Mouse (Mus musculus): ENCODE data around the gene Pip5k1b. TPM values are rescaled to one million over a fixed set of nuclear protein-coding genes. Genes with fewer than 3 reads are reported as not detected.

Pip5k1b gene
- polyA plus RNA-seq, 1 experiment from 2014 or later = 2.1 TPM

- H3K4me2 ChIP-seq = peak overlapping the region; percentile 42
- H3K4me3 ChIP-seq = peak overlapping the region; percentile 7; the same call in 1 of the 2 replicates
- no peak for ATAC-seq (ENCODE audit: low FRiP score, low read depth)
- H3K27me3 ChIP-seq = no peaks in the 10 kb centered on the region
- H3K27ac ChIP-seq (replicated peaks) = no peak overlapping the region
- H3K9me3 ChIP-seq = no peaks in the 10 kb centered on the region
- WGBS = 25% methylated on average over 13 of the region's 13 CpGs
- peaks cover 17% of the 10 kb centered on the region for H3K4me1 ChIP-seq (replicated peaks)
- H3K36me3 ChIP-seq = no peaks in the 10 kb centered on the region
- H3K9ac ChIP-seq = 0 out of 2 replicates have a peak overlapping the region, but pooled peaks have one; percentile 9
Observed at GRCm38 (mm10) chr19:24453379-24453778, 102.3 kb downstream of the Pip5k1b start.

DNA sequence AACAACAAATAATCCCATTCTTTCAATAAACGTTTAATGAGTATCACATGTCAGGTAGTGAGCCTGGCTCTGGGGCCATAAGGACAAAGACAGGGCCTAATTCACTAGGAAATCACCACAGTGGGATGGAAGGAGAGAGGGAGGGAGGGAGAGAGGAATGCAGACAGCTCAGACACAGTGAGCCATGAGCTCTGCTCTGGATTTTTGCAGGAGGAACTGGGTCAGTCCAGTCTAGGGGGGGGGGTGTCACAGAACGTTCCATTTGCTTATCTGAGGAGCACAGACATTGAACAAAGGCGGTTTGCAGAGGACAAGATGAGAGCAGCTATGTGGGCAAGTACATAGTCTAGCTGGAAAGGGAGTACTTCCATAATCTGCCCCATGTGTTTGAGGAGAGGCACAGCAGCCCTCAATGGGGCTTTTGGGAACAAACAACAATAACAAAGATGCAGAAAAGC is 103.2 kb downstream of the Pip5k1b start:
- 0 out of 2 replicates have a peak, but pooled peaks have one; percentile 37 for ATAC-seq (ENCODE audit: low FRiP score, low read depth)
- H3K9ac ChIP-seq = no peak overlapping the region
- WGBS = 18% methylated on average over 3 of the region's 3 CpGs
- no peak overlapping the region for H3K4me2 ChIP-seq
- no peaks in the 10 kb centered on the region for H3K27me3 ChIP-seq
- H3K9me3 ChIP-seq = no peaks in the 10 kb centered on the region
- peak overlapping the region; percentile 23; the same call in 1 of the 2 replicates for H3K27ac ChIP-seq (replicated peaks)
- H3K36me3 ChIP-seq = no peaks in the 10 kb centered on the region
- H3K4me1 ChIP-seq (replicated peaks) = peaks cover 17% of the 10 kb centered on the region
- no peak overlapping the region for H3K4me3 ChIP-seq

- no peak overlapping the region for H3K4me2 ChIP-seq
- H3K36me3 ChIP-seq = no peaks in the 10 kb centered on the region
- ATAC-seq (ENCODE audit: low FRiP score, low read depth) = no peak
- H3K9ac ChIP-seq = no peak overlapping the region
- no peak overlapping the region for H3K4me3 ChIP-seq
- H3K9me3 ChIP-seq = no peaks in the 10 kb centered on the region
- WGBS = 87% methylated on average over 3 of the region's 3 CpGs
- H3K4me1 ChIP-seq (replicated peaks) = peaks cover 17% of the 10 kb centered on the region
- no peaks in the 10 kb centered on the region for H3K27me3 ChIP-seq
- H3K27ac ChIP-seq (replicated peaks) = no peak overlapping the region
Observed at GRCm38 (mm10) chr19:24451626-24452025, 104.0 kb downstream of the Pip5k1b start.

GRCm38 (mm10) chr19:24450740-24451139 is 104.9 kb downstream of the Pip5k1b start:
- 93% methylated on average over 8 of the region's 8 CpGs for WGBS
- ATAC-seq (ENCODE audit: low FRiP score, low read depth) = no peak

DNA sequence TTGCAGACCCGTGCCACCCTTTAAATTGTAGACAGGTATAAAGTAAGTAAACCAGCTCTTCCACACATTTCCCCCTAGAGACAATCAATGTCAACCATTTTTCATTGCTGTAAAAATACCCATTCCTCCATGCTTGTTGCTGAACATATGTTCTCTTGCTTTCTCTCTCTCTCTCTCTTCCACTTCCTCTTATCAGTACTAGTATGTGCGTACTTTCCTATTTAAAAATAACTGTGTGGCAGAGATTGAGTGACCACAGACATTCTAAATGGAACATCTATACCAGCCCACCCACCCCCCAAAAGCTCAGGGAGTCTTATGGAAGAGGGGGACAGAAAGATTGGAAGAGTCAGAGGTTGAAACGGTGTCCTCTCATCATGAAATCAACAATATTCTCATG is 111.3 kb downstream of the Pip5k1b start:
- Histone ChIP-seq H3K36me3 (no peaks in the 10 kb centered on the region), H3K9ac (no peak overlapping the region), H3K4me1 (replicated peaks) (no peaks in the 10 kb centered on the region), H3K27me3 (no peaks in the 10 kb centered on the region), H3K4me2 (no peak overlapping the region), H3K9me3 (no peaks in the 10 kb centered on the region), H3K27ac (replicated peaks) (no peak overlapping the region), H3K4me3 (no peak overlapping the region)
- WGBS = 94% methylated on average over 3 of the region's 3 CpGs
- ATAC-seq (ENCODE audit: low FRiP score, low read depth) = no peak

More at GRCm38 (mm10) chr19:24450740-24451139, 104.9 kb downstream of the Pip5k1b start:
- Histone ChIP-seq H3K27me3 (no peaks in the 10 kb centered on the region), H3K4me1 (replicated peaks) (peaks cover 17% of the 10 kb centered on the region), H3K4me3 (no peak overlapping the region), H3K4me2 (no peak overlapping the region), H3K36me3 (no peaks in the 10 kb centered on the region), H3K27ac (replicated peaks) (no peak overlapping the region), H3K9me3 (no peaks in the 10 kb centered on the region), H3K9ac (no peak overlapping the region)

GRCm38 (mm10) chr19:24439715-24440114 is 116.0 kb downstream of the Pip5k1b start:
- Histone ChIP-seq H3K4me3 (no peak overlapping the region), H3K9me3 (no peaks in the 10 kb centered on the region), H3K4me1 (replicated peaks) (no peaks in the 10 kb centered on the region), H3K27ac (replicated peaks) (no peak overlapping the region), H3K9ac (no peak overlapping the region), H3K4me2 (no peak overlapping the region), H3K36me3 (no peaks in the 10 kb centered on the region), H3K27me3 (no peaks in the 10 kb centered on the region)
- no peak for ATAC-seq (ENCODE audit: low FRiP score, low read depth)
- WGBS = 78% methylated on average over 4 of the region's 4 CpGs

GRCm38 (mm10) chr19:24434291-24434690 is 121.4 kb downstream of the Pip5k1b start:
- H3K4me2 ChIP-seq = no peak overlapping the region
- 84% methylated on average over 6 of the region's 6 CpGs for WGBS
- H3K9me3 ChIP-seq = no peaks in the 10 kb centered on the region
- no peak overlapping the region for H3K27ac ChIP-seq (replicated peaks)
- no peaks in the 10 kb centered on the region for H3K36me3 ChIP-seq
- no peaks in the 10 kb centered on the region for H3K4me1 ChIP-seq (replicated peaks)
- no peak overlapping the region for H3K4me3 ChIP-seq
- H3K27me3 ChIP-seq = no peaks in the 10 kb centered on the region
- no peak overlapping the region for H3K9ac ChIP-seq
- no peak for ATAC-seq (ENCODE audit: low FRiP score, low read depth)

- Histone ChIP-seq H3K4me2 (no peak overlapping the region), H3K9me3 (no peaks in the 10 kb centered on the region), H3K36me3 (no peaks in the 10 kb centered on the region), H3K4me3 (no peak overlapping the region), H3K27me3 (no peaks in the 10 kb centered on the region), H3K9ac (no peak overlapping the region), H3K27ac (replicated peaks) (no peak overlapping the region), H3K4me1 (replicated peaks) (no peaks in the 10 kb centered on the region)
- no peak for ATAC-seq (ENCODE audit: low FRiP score, low read depth)
- WGBS = 85% methylated on average over 5 of the region's 5 CpGs
Observed at GRCm38 (mm10) chr19:24432447-24432846, 123.2 kb downstream of the Pip5k1b start.

GRCm38 (mm10) chr19:24431381-24431780 is 124.3 kb downstream of the Pip5k1b start:
- Histone ChIP-seq H3K4me1 (replicated peaks) (no peaks in the 10 kb centered on the region), H3K4me2 (no peak overlapping the region), H3K9me3 (no peaks in the 10 kb centered on the region), H3K9ac (no peak overlapping the region), H3K27me3 (no peaks in the 10 kb centered on the region), H3K27ac (replicated peaks) (no peak overlapping the region), H3K4me3 (no peak overlapping the region), H3K36me3 (no peaks in the 10 kb centered on the region)
- 96% methylated on average over 2 of the region's 2 CpGs for WGBS
- no peak for ATAC-seq (ENCODE audit: low FRiP score, low read depth)

GRCm38 (mm10) chr19:24428011-24428410 is 127.7 kb downstream of the Pip5k1b start:
- ATAC-seq (ENCODE audit: low FRiP score, low read depth) = no peak
- Histone ChIP-seq H3K9me3 (no peaks in the 10 kb centered on the region), H3K27ac (replicated peaks) (no peak overlapping the region), H3K27me3 (no peaks in the 10 kb centered on the region), H3K4me2 (no peak overlapping the region), H3K4me3 (no peak overlapping the region), H3K4me1 (replicated peaks) (no peaks in the 10 kb centered on the region), H3K9ac (no peak overlapping the region), H3K36me3 (no peaks in the 10 kb centered on the region)
- WGBS = 88% methylated on average over 3 of the region's 3 CpGs

GRCm38 (mm10) chr19:24427258-24427657 is 128.4 kb downstream of the Pip5k1b start:
- WGBS = 85% methylated on average over 4 of the region's 4 CpGs
- Histone ChIP-seq H3K27me3 (no peaks in the 10 kb centered on the region), H3K4me3 (no peak overlapping the region), H3K9ac (no peak overlapping the region), H3K4me1 (replicated peaks) (no peaks in the 10 kb centered on the region), H3K27ac (replicated peaks) (no peak overlapping the region), H3K36me3 (no peaks in the 10 kb centered on the region), H3K4me2 (no peak overlapping the region), H3K9me3 (no peaks in the 10 kb centered on the region)
- ATAC-seq (ENCODE audit: low FRiP score, low read depth) = no peak

DNA sequence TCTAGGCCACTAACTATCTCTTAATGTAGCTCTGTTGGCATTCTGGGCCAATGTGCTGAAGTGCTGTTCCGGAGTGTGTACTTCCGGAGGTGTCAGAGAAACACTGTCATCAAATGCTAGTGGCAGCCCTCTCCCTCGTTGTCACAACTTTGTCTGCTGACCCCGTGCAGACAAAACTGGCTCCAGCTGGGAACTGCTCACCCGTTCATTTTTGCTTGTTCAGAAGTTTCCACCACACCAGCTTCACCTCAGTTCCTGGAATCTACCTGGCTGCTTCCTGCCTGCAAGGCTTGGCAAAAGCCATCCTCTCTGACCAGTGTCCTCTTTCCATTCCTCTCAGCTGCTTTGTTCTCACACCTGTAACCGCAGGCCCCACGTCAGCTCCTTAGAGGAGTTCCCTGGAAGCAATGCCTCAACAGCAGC is 128.9 kb downstream of the Pip5k1b start:
- H3K4me1 ChIP-seq (replicated peaks) = no peaks in the 10 kb centered on the region
- no peaks in the 10 kb centered on the region for H3K9me3 ChIP-seq
- no peak overlapping the region for H3K4me3 ChIP-seq
- no peak overlapping the region for H3K4me2 ChIP-seq
- no peaks in the 10 kb centered on the region for H3K27me3 ChIP-seq
- no peak overlapping the region for H3K27ac ChIP-seq (replicated peaks)
- no peaks in the 10 kb centered on the region for H3K36me3 ChIP-seq
- no peak overlapping the region for H3K9ac ChIP-seq
- ATAC-seq (ENCODE audit: low FRiP score, low read depth) = no peak
- 92% methylated on average over 7 of the region's 7 CpGs for WGBS

DNA sequence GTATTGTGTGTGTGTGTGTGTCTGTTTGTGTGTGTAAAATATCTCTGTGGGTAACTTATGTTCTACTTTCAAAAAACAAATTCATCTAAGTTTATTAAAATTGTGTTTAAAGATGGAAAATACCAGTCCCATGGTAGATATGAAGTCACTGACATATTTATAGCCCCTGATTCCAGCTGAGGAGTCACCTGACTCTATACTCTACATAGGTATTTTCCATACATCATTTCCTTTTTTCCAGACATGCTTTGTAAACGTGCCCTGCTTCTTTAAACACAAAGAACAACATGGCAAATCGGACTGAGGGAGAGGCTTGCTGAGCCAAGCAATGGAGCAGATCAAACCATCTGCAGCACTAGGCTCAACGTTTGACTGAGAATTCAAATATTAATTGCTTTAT is 137.6 kb downstream of the Pip5k1b start:
- Histone ChIP-seq H3K4me1 (replicated peaks) (peaks cover 8% of the 10 kb centered on the region; the same call in 1 of the 2 replicates), H3K9me3 (no peaks in the 10 kb centered on the region), H3K27ac (replicated peaks) (no peak overlapping the region), H3K4me2 (no peak overlapping the region), H3K4me3 (no peak overlapping the region), H3K9ac (no peak overlapping the region), H3K36me3 (no peaks in the 10 kb centered on the region), H3K27me3 (no peaks in the 10 kb centered on the region)
- 58% methylated on average over 3 of the region's 3 CpGs for WGBS
- no peak for ATAC-seq (ENCODE audit: low FRiP score, low read depth)
